Mouse (Mus musculus) cortical plate, adult 2 months (tissue): Measurements from ENCODE around the gene Cptp.

Experiments used
- CTCF ChIP-seq: fragments of 200-500 bp; IDR thresholded peaks from 2 replicates; pipeline ENCODE4 v1.5.1; 2011; ENCODE audit warnings: mild to moderate bottlenecking, control low read depth, low read length; ENCODE audit not compliant: insufficient read depth; ENCODE audit errors: extremely low read depth
- POLR2A ChIP-seq: fragments of 200-500 bp; IDR thresholded peaks from 2 replicates; pipeline ENCODE4 v1.6.1; 2011; ENCODE audit warnings: mild to moderate bottlenecking, low read length, control low read depth; ENCODE audit not compliant: insufficient read depth; ENCODE audit errors: extremely low read depth

DNA sequence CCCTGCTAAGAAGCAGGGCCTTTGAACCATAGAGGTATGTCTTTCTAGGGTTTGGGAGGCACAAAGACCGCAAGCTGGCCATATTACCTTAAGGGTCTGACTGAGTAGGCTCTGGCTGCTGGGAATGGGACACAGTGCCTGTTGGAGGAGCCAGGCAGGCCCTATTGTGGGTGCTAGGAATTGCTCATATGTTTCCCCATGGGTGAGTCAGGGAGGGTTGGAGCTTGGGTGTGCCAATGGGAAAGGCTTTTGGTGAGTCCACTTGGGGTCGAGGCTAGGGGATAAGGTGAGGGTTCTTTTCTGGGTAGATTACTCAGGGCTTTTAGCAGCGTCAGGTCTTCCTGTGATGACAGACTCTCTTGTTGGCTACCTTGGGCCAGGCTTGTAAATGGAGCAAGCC, 17.9 kb downstream of the Cptp start:
- TF ChIP-seq CTCF (no peak), POLR2A (no peak)
